Mouse (Mus musculus): ENCODE results near the gene Dsn1. TPM values are rescaled to one million over a fixed set of nuclear protein-coding genes. Genes with fewer than 3 reads are reported as not detected.

Dsn1 gene
- polyA plus RNA-seq, 1 experiment: 4.8 TPM

DNA sequence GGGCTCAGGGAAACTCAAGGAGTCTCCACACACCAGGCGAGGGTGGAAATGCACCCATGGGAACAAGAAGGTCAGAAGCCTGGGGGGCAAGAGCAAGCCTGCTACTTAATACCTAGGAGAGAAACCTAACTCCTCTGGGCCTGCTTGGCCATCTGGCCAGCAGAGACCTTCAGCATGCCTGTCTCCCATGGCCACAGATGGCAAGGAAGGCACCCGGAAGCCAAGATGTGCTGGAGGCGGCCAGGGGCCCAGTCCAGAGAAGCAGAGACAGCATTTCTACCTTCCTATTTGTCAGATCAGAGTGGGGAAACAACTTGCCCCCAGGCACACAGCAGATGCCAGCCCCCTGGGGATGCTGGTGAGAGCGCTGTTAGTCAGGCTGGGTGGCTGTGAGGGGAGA is 21.3 kb upstream of the Dsn1 start:
- no peak for TF ChIP-seq MYOG (IDR thresholded peaks at IDR 0.05; ENCODE audit: control insufficient read depth in 1 of 3, insufficient read depth in 1 of 3, insufficient read length in 2 of 3, low read depth in 2 of 3)
- TF ChIP-seq POLR2AphosphoS2 (IDR thresholded peaks at IDR 0.05; ENCODE audit: insufficient read length, low read depth): no peak
- TF ChIP-seq REST (IDR thresholded peaks at IDR 0.05; ENCODE audit: insufficient read depth, insufficient read length): no peak
- TF ChIP-seq POLR2A (IDR thresholded peaks at IDR 0.05; ENCODE audit: insufficient read length, low read depth): no peak
- no peak for TF ChIP-seq MYOD1 (IDR thresholded peaks at IDR 0.05; ENCODE audit: control insufficient read depth in 1 of 3, insufficient read length in 2 of 3, low read depth in 2 of 3)
- no peak for TF ChIP-seq MAX (IDR thresholded peaks at IDR 0.05; ENCODE audit: low read depth)
- TF ChIP-seq CEBPB (IDR thresholded peaks at IDR 0.05; ENCODE audit: insufficient read depth, poor library complexity, severe bottlenecking): no peak
- TF ChIP-seq TCF3 (IDR thresholded peaks at IDR 0.05; ENCODE audit: insufficient read length, low read depth): no peak
- TF ChIP-seq SRF (IDR thresholded peaks at IDR 0.05; ENCODE audit: control insufficient read depth, insufficient read length, low read depth): no peak
- no peak for TF ChIP-seq E2F4 (IDR thresholded peaks at IDR 0.05; ENCODE audit: insufficient read depth)
- no peak for TF ChIP-seq USF1 (IDR thresholded peaks at IDR 0.05; ENCODE audit: low read depth)
- no peak for TF ChIP-seq TCF12 (IDR thresholded peaks at IDR 0.05; ENCODE audit: insufficient read depth, poor library complexity, severe bottlenecking)
- Histone ChIP-seq H3K4me2 (ENCODE audit: low read depth) (no peak overlapping the region), H3K79me2 (ENCODE audit: control insufficient read depth, insufficient read depth) (no peaks in the 10 kb centered on the region), H3K36me3 (ENCODE audit: control insufficient read depth, insufficient read depth) (peaks cover 31% of the 10 kb centered on the region), H3ac (ENCODE audit: control insufficient read depth, insufficient read length) (no peak overlapping the region), H3K4me3 (no peak overlapping the region), H3K27me3 (ENCODE audit: control insufficient read depth, insufficient read depth, insufficient read length) (no peaks in the 10 kb centered on the region)

GRCm38 (mm10) chr2:157027106-157028008 is 20.4 kb upstream of the Dsn1 start:
- Histone ChIP-seq H3K27me3 (ENCODE audit: control insufficient read depth, insufficient read depth, insufficient read length) (no peaks in the 10 kb centered on the region), H3K4me2 (ENCODE audit: low read depth) (no peak overlapping the region), H3K4me3 (no peak overlapping the region), H3ac (ENCODE audit: control insufficient read depth, insufficient read length) (no peak overlapping the region), H3K79me2 (ENCODE audit: control insufficient read depth, insufficient read depth) (no peaks in the 10 kb centered on the region), H3K36me3 (ENCODE audit: control insufficient read depth, insufficient read depth) (peaks cover 28% of the 10 kb centered on the region)
- TF ChIP-seq POLR2A (IDR thresholded peaks at IDR 0.05; ENCODE audit: insufficient read length, low read depth): no peak
- TF ChIP-seq E2F4 (IDR thresholded peaks at IDR 0.05; ENCODE audit: insufficient read depth): no peak
- TF ChIP-seq POLR2AphosphoS2 (IDR thresholded peaks at IDR 0.05; ENCODE audit: insufficient read length, low read depth): no peak
- no peak for TF ChIP-seq MYOG (IDR thresholded peaks at IDR 0.05; ENCODE audit: control insufficient read depth in 1 of 3, insufficient read depth in 1 of 3, insufficient read length in 2 of 3, low read depth in 2 of 3)
- TF ChIP-seq USF1 (IDR thresholded peaks at IDR 0.05; ENCODE audit: low read depth): no peak
- no peak for TF ChIP-seq TCF3 (IDR thresholded peaks at IDR 0.05; ENCODE audit: insufficient read length, low read depth)
- no peak for TF ChIP-seq CEBPB (IDR thresholded peaks at IDR 0.05; ENCODE audit: insufficient read depth, poor library complexity, severe bottlenecking)

DNA sequence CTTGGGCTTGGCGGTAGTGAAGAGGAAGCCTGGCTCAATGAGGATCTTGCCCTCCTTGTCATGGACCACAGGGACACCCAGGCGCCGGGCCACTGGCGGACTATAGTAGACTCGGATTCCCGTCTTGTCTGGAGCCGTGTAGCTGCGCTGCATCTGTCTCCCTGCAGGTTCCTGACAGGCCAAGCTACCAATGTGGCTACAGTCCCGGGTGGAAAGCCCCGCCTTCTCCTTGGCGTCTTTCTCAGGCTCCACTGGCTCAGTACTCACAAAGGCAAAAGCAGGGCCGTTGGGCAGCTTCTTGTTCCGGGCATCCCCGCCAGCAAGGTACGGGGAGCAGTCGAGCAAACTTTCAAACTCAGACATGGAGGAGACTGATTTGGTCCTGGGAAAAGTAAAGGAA is 14.2 kb upstream of the Dsn1 start:
- Histone ChIP-seq H3K4me2 (ENCODE audit: low read depth) (no peak overlapping the region), H3K36me3 (ENCODE audit: control insufficient read depth, insufficient read depth) (peaks cover 53% of the 10 kb centered on the region), H3ac (ENCODE audit: control insufficient read depth, insufficient read length) (no peak overlapping the region), H3K79me2 (ENCODE audit: control insufficient read depth, insufficient read depth) (no peaks in the 10 kb centered on the region), H3K4me3 (no peak overlapping the region), H3K27me3 (ENCODE audit: control insufficient read depth, insufficient read depth, insufficient read length) (no peaks in the 10 kb centered on the region)
- TF ChIP-seq REST (IDR thresholded peaks at IDR 0.05; ENCODE audit: insufficient read depth, insufficient read length) (no peak), SRF (IDR thresholded peaks at IDR 0.05; ENCODE audit: control insufficient read depth, insufficient read length, low read depth) (no peak), CEBPB (IDR thresholded peaks at IDR 0.05; ENCODE audit: insufficient read depth, poor library complexity, severe bottlenecking) (no peak)

- H3ac ChIP-seq (ENCODE audit: control insufficient read depth, insufficient read length): no peak overlapping the region
- no peaks in the 10 kb centered on the region for H3K79me2 ChIP-seq (ENCODE audit: control insufficient read depth, insufficient read depth)
- no peaks in the 10 kb centered on the region for H3K27me3 ChIP-seq (ENCODE audit: control insufficient read depth, insufficient read depth, insufficient read length)
- peaks cover 46% of the 10 kb centered on the region for H3K36me3 ChIP-seq (ENCODE audit: control insufficient read depth, insufficient read depth)
- H3K4me2 ChIP-seq (ENCODE audit: low read depth): no peak overlapping the region
- H3K4me3 ChIP-seq: no peak overlapping the region
- no peak for TF ChIP-seq POLR2A (IDR thresholded peaks at IDR 0.05; ENCODE audit: insufficient read length, low read depth)
- TF ChIP-seq MYOD1 (IDR thresholded peaks at IDR 0.05; ENCODE audit: control insufficient read depth in 1 of 3, insufficient read length in 2 of 3, low read depth in 2 of 3): no peak
- TF ChIP-seq MAX (IDR thresholded peaks at IDR 0.05; ENCODE audit: low read depth): no peak
- no peak for TF ChIP-seq REST (IDR thresholded peaks at IDR 0.05; ENCODE audit: insufficient read depth, insufficient read length)
- no peak for TF ChIP-seq TCF12 (IDR thresholded peaks at IDR 0.05; ENCODE audit: insufficient read depth, poor library complexity, severe bottlenecking)
- no peak for TF ChIP-seq E2F4 (IDR thresholded peaks at IDR 0.05; ENCODE audit: insufficient read depth)
- no peak for TF ChIP-seq CEBPB (IDR thresholded peaks at IDR 0.05; ENCODE audit: insufficient read depth, poor library complexity, severe bottlenecking)
- TF ChIP-seq SRF (IDR thresholded peaks at IDR 0.05; ENCODE audit: control insufficient read depth, insufficient read length, low read depth): no peak
- no peak for TF ChIP-seq MYOG (IDR thresholded peaks at IDR 0.05; ENCODE audit: control insufficient read depth in 1 of 3, insufficient read depth in 1 of 3, insufficient read length in 2 of 3, low read depth in 2 of 3)
- TF ChIP-seq POLR2AphosphoS2 (IDR thresholded peaks at IDR 0.05; ENCODE audit: insufficient read length, low read depth): no peak
- no peak for TF ChIP-seq TCF3 (IDR thresholded peaks at IDR 0.05; ENCODE audit: insufficient read length, low read depth)
- no peak for TF ChIP-seq USF1 (IDR thresholded peaks at IDR 0.05; ENCODE audit: low read depth)
These were observed 12.3 kb upstream of the Dsn1 start for GRCm38 (mm10) chr2:157019228-157019627.
